Mouse (Mus musculus): ENCODE results near the gene Rprd1b.

DNA sequence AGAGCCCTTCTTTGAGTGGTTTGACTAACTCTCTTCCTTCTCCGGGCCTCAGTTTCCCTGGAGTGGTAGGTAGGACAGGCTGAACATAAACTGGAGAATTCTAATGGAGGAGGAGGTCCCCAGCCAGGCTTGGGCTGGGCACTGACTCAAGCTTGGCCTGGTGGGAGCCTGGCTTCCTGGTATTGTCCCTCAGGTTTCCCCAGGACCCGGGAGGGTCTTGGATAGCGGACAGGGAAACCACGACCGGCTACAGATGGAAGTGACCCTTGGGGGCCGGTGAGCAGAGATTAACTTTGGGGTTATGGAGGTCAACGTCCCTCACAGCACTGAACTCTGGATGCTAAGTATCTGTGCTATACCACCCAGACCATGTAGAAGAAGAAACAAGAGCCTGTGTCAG lies 113.0 kb downstream of the Rprd1b start:
- no peak for TF ChIP-seq POLR2A (IDR thresholded peaks at IDR 0.05; ENCODE audit: low read depth, low read length)
- TF ChIP-seq CTCF (IDR thresholded peaks at IDR 0.05; ENCODE audit: extremely low read depth, insufficient read depth, insufficient read length, insufficient replicate concordance) = no peak

All from spleen, adult 2 months (tissue).